ENCODE assay signal across 17 mouse cellular contexts in the genomic region with DNA sequence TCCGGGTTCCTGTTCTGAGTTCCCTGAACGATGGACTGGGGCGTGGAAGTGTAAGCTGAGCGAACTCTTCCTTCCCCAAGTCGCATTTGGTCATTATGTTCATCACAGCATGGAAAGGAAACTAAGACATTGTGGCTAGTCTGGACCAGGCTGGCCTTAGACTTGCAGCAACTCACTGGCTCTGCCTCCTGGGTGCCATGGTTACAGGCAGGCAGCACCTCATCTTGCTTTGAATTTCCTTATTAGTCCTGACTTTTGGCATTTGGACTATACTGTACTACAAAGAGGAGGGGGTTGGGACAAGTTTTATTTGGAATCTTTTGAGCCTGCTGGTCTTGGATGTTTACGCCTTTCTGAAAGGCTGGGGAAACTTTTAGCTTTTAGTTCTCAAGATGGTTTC. TPM values are rescaled to one million over a fixed set of nuclear protein-coding genes. Genes with fewer than 3 reads are reported as not detected.
DNase-seq lines count a peak whose midpoint lies in the region; ATAC-seq and TF ChIP-seq lines count a peak whose summit lies in the region.
"Had no signal": no experiment of that assay in that cellular context is flagged by ENCODE, and none has a peak within 500 bp of the region (broad histone marks: within the 10 kb centered on the region; RNA-seq: fewer than 3 reads in every experiment).

No protein-coding gene starts in this region.

- H3K4me1 ChIP-seq in hindbrain, embryonic 15.5 days (replicated peaks), result no peaks in the 10 kb centered on the region; the same call in 1 of the 2 replicates
- peaks cover 3% of the 10 kb centered on the region; the same call in 1 of the 2 replicates for H3K4me1 ChIP-seq in hindbrain, embryonic 12.5 days
- H3K4me1 ChIP-seq in lung, postnatal 0 days (ENCODE audit: insufficient read depth, low read depth, low read length), result no peaks in the 10 kb centered on the region
- peaks cover 4% of the 10 kb centered on the region; the same call in 1 of the 2 replicates for H3K4me1 ChIP-seq in intestine, embryonic 16.5 days (ENCODE audit: control insufficient read depth, insufficient read depth, low read length)
- no peaks in the 10 kb centered on the region for H3K4me1 ChIP-seq in stomach, postnatal 0 days (replicated peaks; ENCODE audit: control insufficient read depth, insufficient read depth)
- H3K4me1 ChIP-seq in midbrain, embryonic 16.5 days (ENCODE audit: control insufficient read depth, insufficient read depth, low read length), result 0 out of 2 replicates have a peak, but pooled peaks cover 3% of the 10 kb centered on the region
- H3K4me1 ChIP-seq: heart, embryonic 13.5 days had no signal

- ATAC-seq in hindbrain, embryonic 15.5 days (ENCODE audit: low FRiP score, low read depth), result 0 out of 2 replicates have a peak, but pooled peaks have one; percentile 66
- no peak for ATAC-seq in hindbrain, embryonic 12.5 days (ENCODE audit: low FRiP score)
- ATAC-seq in lung, postnatal 0 days, result peak; percentile 52
- ATAC-seq in intestine, embryonic 16.5 days, result no peak
- ATAC-seq in stomach, postnatal 0 days (ENCODE audit: low FRiP score, low TSS enrichment), result no peak
- ATAC-seq in midbrain, embryonic 16.5 days, result no peak

- no peak for DNase-seq in lung, postnatal 0 days (ENCODE audit: low spot score)
- DNase-seq in lung, postnatal 25 days (ENCODE audit: low spot score), result no peak
- no peak for DNase-seq in stomach, postnatal 0 days (ENCODE audit: low spot score)
- DNase-seq: adrenal gland, postnatal 14 days; cerebellum, adult 18-20 months; heart, postnatal 4 days; kidney, adult 9 months; left cerebral cortex, postnatal 4 days; midbrain, embryonic 14.5 days; right cerebral cortex, postnatal 14 days; thymus, postnatal 36 days had no signal

- peak overlapping the region; percentile 49; the same call in 1 of the 2 replicates for H3K27ac ChIP-seq in hindbrain, embryonic 15.5 days (replicated peaks)
- H3K27ac ChIP-seq in hindbrain, embryonic 12.5 days, result no peak overlapping the region
- H3K27ac ChIP-seq in lung, postnatal 0 days (ENCODE audit: low read length), result no peak overlapping the region
- H3K27ac ChIP-seq in intestine, embryonic 16.5 days (ENCODE audit: low read length), result peak overlapping the region; percentile 41
- peak overlapping the region; percentile 31 for H3K27ac ChIP-seq in stomach, postnatal 0 days (replicated peaks)
- no peak overlapping the region; the same call in 1 of the 2 replicates for H3K27ac ChIP-seq in midbrain, embryonic 16.5 days (ENCODE audit: low read length)
- H3K27ac ChIP-seq: heart, embryonic 13.5 days; liver, embryonic 14.5 days had no signal

- no peak overlapping the region for H3K9ac ChIP-seq in hindbrain, embryonic 15.5 days
- no peak overlapping the region for H3K9ac ChIP-seq in hindbrain, embryonic 12.5 days
- no peak overlapping the region for H3K9ac ChIP-seq in lung, postnatal 0 days (replicated peaks; ENCODE audit: low read depth)
- no peak overlapping the region for H3K9ac ChIP-seq in intestine, embryonic 16.5 days (ENCODE audit: low read depth, low read length)
- H3K9ac ChIP-seq in stomach, postnatal 0 days (ENCODE audit: low read length), result no peak overlapping the region
- no peak overlapping the region for H3K9ac ChIP-seq in midbrain, embryonic 16.5 days (ENCODE audit: low read depth, low read length)
- H3K9ac ChIP-seq: heart, embryonic 13.5 days; liver, embryonic 14.5 days had no signal

- no peaks in the 10 kb centered on the region for H3K27me3 ChIP-seq in hindbrain, embryonic 15.5 days
- no peaks in the 10 kb centered on the region for H3K27me3 ChIP-seq in hindbrain, embryonic 12.5 days
- H3K27me3 ChIP-seq in lung, postnatal 0 days (replicated peaks; ENCODE audit: insufficient read depth, low read length), result no peaks in the 10 kb centered on the region
- H3K27me3 ChIP-seq in intestine, embryonic 16.5 days (replicated peaks; ENCODE audit: control insufficient read depth, insufficient read depth, low read length), result no peaks in the 10 kb centered on the region
- no peaks in the 10 kb centered on the region for H3K27me3 ChIP-seq in stomach, postnatal 0 days (ENCODE audit: control insufficient read depth, insufficient read depth, low read length)
- no peaks in the 10 kb centered on the region for H3K27me3 ChIP-seq in midbrain, embryonic 16.5 days (ENCODE audit: control insufficient read depth, insufficient read depth, low read depth, low read length)
- H3K27me3 ChIP-seq: heart, embryonic 13.5 days had no signal

- no peak overlapping the region for H3K4me3 ChIP-seq in hindbrain, embryonic 15.5 days
- no peak overlapping the region for H3K4me3 ChIP-seq in hindbrain, embryonic 12.5 days
- H3K4me3 ChIP-seq in lung, postnatal 0 days (ENCODE audit: low read depth, low read length), result no peak overlapping the region
- H3K4me3 ChIP-seq in intestine, embryonic 16.5 days (ENCODE audit: low read length), result no peak overlapping the region
- H3K4me3 ChIP-seq in stomach, postnatal 0 days (ENCODE audit: low read depth, low read length), result no peak overlapping the region
- no peak overlapping the region for H3K4me3 ChIP-seq in midbrain, embryonic 16.5 days (ENCODE audit: low read depth, low read length)
- H3K4me3 ChIP-seq: heart, embryonic 13.5 days had no signal

- no peak overlapping the region for H3K4me2 ChIP-seq in hindbrain, embryonic 15.5 days
- no peak overlapping the region for H3K4me2 ChIP-seq in hindbrain, embryonic 12.5 days (replicated peaks)
- no peak overlapping the region for H3K4me2 ChIP-seq in lung, postnatal 0 days (replicated peaks; ENCODE audit: low read depth, low read length)
- no peak overlapping the region for H3K4me2 ChIP-seq in intestine, embryonic 16.5 days (ENCODE audit: low read depth, low read length)
- no peak overlapping the region for H3K4me2 ChIP-seq in stomach, postnatal 0 days (replicated peaks; ENCODE audit: low read depth)
- H3K4me2 ChIP-seq in midbrain, embryonic 16.5 days (ENCODE audit: low read length), result no peak overlapping the region
- H3K4me2 ChIP-seq: heart, embryonic 13.5 days had no signal

- TF ChIP-seq CTCF in lung, postnatal 0 days (IDR thresholded peaks at IDR 0.05), result no peak
- no peak for TF ChIP-seq CTCF in stomach, postnatal 0 days (IDR thresholded peaks at IDR 0.05; ENCODE audit: low read depth)

- H3K36me3 ChIP-seq in hindbrain, embryonic 15.5 days, result no peaks in the 10 kb centered on the region
- no peaks in the 10 kb centered on the region for H3K36me3 ChIP-seq in hindbrain, embryonic 12.5 days
- H3K36me3 ChIP-seq in lung, postnatal 0 days (ENCODE audit: insufficient read depth, low read length), result no peaks in the 10 kb centered on the region
- H3K36me3 ChIP-seq in intestine, embryonic 16.5 days (ENCODE audit: control insufficient read depth, insufficient read depth, low read length), result no peaks in the 10 kb centered on the region
- H3K36me3 ChIP-seq in stomach, postnatal 0 days (ENCODE audit: control insufficient read depth, insufficient read depth, low read length), result no peaks in the 10 kb centered on the region
- H3K36me3 ChIP-seq in midbrain, embryonic 16.5 days (ENCODE audit: control insufficient read depth, insufficient read depth, low read length), result no peaks in the 10 kb centered on the region
- H3K36me3 ChIP-seq: heart, embryonic 13.5 days had no signal

- no peak for TF ChIP-seq EP300 in lung, postnatal 0 days (IDR thresholded peaks at IDR 0.05)
- TF ChIP-seq EP300 in stomach, postnatal 0 days (optimal IDR thresholded peaks at IDR 0.05), result no peak

- H3K9me3 ChIP-seq in hindbrain, embryonic 15.5 days, result peaks cover 4% of the 10 kb centered on the region; the same call in 1 of the 2 replicates
- H3K9me3 ChIP-seq in hindbrain, embryonic 12.5 days (replicated peaks), result no peaks in the 10 kb centered on the region; the same call in 1 of the 2 replicates
- H3K9me3 ChIP-seq in lung, postnatal 0 days (ENCODE audit: low read length), result no peaks in the 10 kb centered on the region
- no peaks in the 10 kb centered on the region for H3K9me3 ChIP-seq in intestine, embryonic 16.5 days (ENCODE audit: control insufficient read depth, low read length)
- H3K9me3 ChIP-seq in stomach, postnatal 0 days (ENCODE audit: control insufficient read depth, low read length), result no peaks in the 10 kb centered on the region
- H3K9me3 ChIP-seq in midbrain, embryonic 16.5 days (replicated peaks; ENCODE audit: control insufficient read depth, low read length, poor library complexity, severe bottlenecking), result peaks cover 5% of the 10 kb centered on the region; the same call in 1 of the 2 replicates
- H3K9me3 ChIP-seq: heart, embryonic 13.5 days had no signal

- 48% methylated on average over 6 of the region's 6 CpGs for WGBS in hindbrain, embryonic 15.5 days
- 56% methylated on average over 6 of the region's 6 CpGs for WGBS in hindbrain, embryonic 12.5 days
- 31% methylated on average over 6 of the region's 6 CpGs for WGBS in lung, postnatal 0 days
- 43% methylated on average over 6 of the region's 6 CpGs for WGBS in intestine, embryonic 16.5 days
- WGBS in stomach, postnatal 0 days, result 44% methylated on average over 6 of the region's 6 CpGs
- 57% methylated on average over 6 of the region's 6 CpGs for WGBS in midbrain, embryonic 16.5 days

RNA-seq across cellular contexts. Expression of a gene that starts 35.1 kb away (rescaled TPM):
- 31.5 and 31.8 TPM in 2 replicates for polyA plus RNA-seq in hindbrain, embryonic 15.5 days (2015; fragmentation: Nextera tagmentation; extraction: Ambion mirVana)
- polyA plus RNA-seq in hindbrain, embryonic 12.5 days (2016; fragmentation: Nextera tagmentation; extraction: Ambion mirVana), result 49.9 and 51.0 TPM in 2 replicates
- 97.1 and 106 TPM in 2 replicates for polyA plus RNA-seq in lung, postnatal 0 days (2015; fragmentation: Nextera tagmentation; extraction: Ambion mirVana)
- polyA plus RNA-seq in intestine, embryonic 16.5 days (2015; fragmentation: Nextera tagmentation; extraction: Ambion mirVana), result 172 and 174 TPM in 2 replicates
- 105 and 108 TPM in 2 replicates for polyA plus RNA-seq in stomach, postnatal 0 days (2015; fragmentation: Nextera tagmentation; extraction: Ambion mirVana)
- polyA plus RNA-seq in midbrain, embryonic 16.5 days (2015; fragmentation: Nextera tagmentation; extraction: Ambion mirVana), result 27.1 and 29.5 TPM in 2 replicates

RNA-seq across cellular contexts. Expression of a gene that starts 52.4 kb away (rescaled TPM):
- 30.8 and 32.9 TPM in 2 replicates for polyA plus RNA-seq in hindbrain, embryonic 15.5 days (2015; fragmentation: Nextera tagmentation; extraction: Ambion mirVana)
- polyA plus RNA-seq in hindbrain, embryonic 12.5 days (2016; fragmentation: Nextera tagmentation; extraction: Ambion mirVana), result 26.7 and 28.3 TPM in 2 replicates
- 17.0 and 19.1 TPM in 2 replicates for polyA plus RNA-seq in lung, postnatal 0 days (2015; fragmentation: Nextera tagmentation; extraction: Ambion mirVana)
- 10.8 and 13.0 TPM in 2 replicates for polyA plus RNA-seq in intestine, embryonic 16.5 days (2015; fragmentation: Nextera tagmentation; extraction: Ambion mirVana)
- 6.7 and 8.3 TPM in 2 replicates for polyA plus RNA-seq in stomach, postnatal 0 days (2015; fragmentation: Nextera tagmentation; extraction: Ambion mirVana)
- 24.9 and 26.5 TPM in 2 replicates for polyA plus RNA-seq in midbrain, embryonic 16.5 days (2015; fragmentation: Nextera tagmentation; extraction: Ambion mirVana)

RNA-seq across cellular contexts. Expression of a gene that starts 55.4 kb away (rescaled TPM):
- 4.9 and 5.2 TPM in 2 replicates for polyA plus RNA-seq in hindbrain, embryonic 15.5 days (2015; fragmentation: Nextera tagmentation; extraction: Ambion mirVana)
- 2.7 and 3.2 TPM in 2 replicates for polyA plus RNA-seq in hindbrain, embryonic 12.5 days (2016; fragmentation: Nextera tagmentation; extraction: Ambion mirVana)
- polyA plus RNA-seq in lung, postnatal 0 days (2015; fragmentation: Nextera tagmentation; extraction: Ambion mirVana), result 0.33 and 0.61 TPM in 2 replicates
- polyA plus RNA-seq in intestine, embryonic 16.5 days (2015; fragmentation: Nextera tagmentation; extraction: Ambion mirVana), result 0.71 and 1.1 TPM in 2 replicates
- polyA plus RNA-seq in stomach, postnatal 0 days (2015; fragmentation: Nextera tagmentation; extraction: Ambion mirVana), result 0.59 and 0.77 TPM in 2 replicates
- 3.8 TPM in 2 replicates for polyA plus RNA-seq in midbrain, embryonic 16.5 days (2015; fragmentation: Nextera tagmentation; extraction: Ambion mirVana)

Comparison
In these comparisons a context has a peak if more than half of its experiments do, and no peak if none do; other contexts are left out.
1. ATAC-seq: peak in hindbrain, embryonic 15.5 days (single experiment) and lung, postnatal 0 days (single experiment); none in hindbrain, embryonic 12.5 days (single experiment), intestine, embryonic 16.5 days (single experiment), stomach, postnatal 0 days (single experiment) and midbrain, embryonic 16.5 days (single experiment).
2. H3K27ac ChIP-seq: peak in hindbrain, embryonic 15.5 days (single experiment), intestine, embryonic 16.5 days (single experiment) and stomach, postnatal 0 days (single experiment); none in hindbrain, embryonic 12.5 days (single experiment), lung, postnatal 0 days (single experiment) and midbrain, embryonic 16.5 days (single experiment).